Mouse (Mus musculus) right cerebral cortex, postnatal 36 days (tissue): Measurements from ENCODE around the gene Egfr.

Experiments
- DNase-seq, 2 experiments: peaks; one replicate each; pipeline ENCODE4 v3.0.0; 2022; ENCODE audit warnings: low spot score in 2 of 2, mixed read lengths in 1 of 2

The Egfr gene

DNA sequence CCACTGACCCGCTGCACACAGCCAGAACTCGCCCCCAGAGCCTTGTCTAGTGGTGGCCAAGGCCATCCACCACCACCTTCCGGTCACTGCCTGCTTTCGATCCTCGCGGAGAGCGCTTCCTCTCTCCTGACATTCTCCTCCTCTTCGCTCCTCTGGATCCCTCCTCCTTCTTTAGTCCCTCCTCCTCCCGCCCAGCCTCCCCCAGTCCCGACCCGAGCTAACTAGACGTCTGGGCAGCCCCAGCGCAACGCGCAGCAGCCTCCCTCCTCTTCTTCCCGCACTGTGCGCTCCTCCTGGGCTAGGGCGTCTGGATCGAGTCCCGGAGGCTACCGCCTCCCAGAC, at the start of gene Egfr:
Gene Egfr (plus strand): TSS at position 197 of the 342 bp plus-strand sequence.
- peak in 1 of 2 experiments; percentile 13 for DNase-seq

GRCm38 (mm10) chr11:16703221-16703620, 48.8 kb upstream of the Egfr start:
- DNase-seq = no peak

- no peak for DNase-seq
Observed at GRCm38 (mm10) chr11:16735083-16735644, 16.8 kb upstream of the Egfr start.

GRCm38 (mm10) chr11:16737323-16737722, 14.7 kb upstream of the Egfr start:
- no peak for DNase-seq

DNA sequence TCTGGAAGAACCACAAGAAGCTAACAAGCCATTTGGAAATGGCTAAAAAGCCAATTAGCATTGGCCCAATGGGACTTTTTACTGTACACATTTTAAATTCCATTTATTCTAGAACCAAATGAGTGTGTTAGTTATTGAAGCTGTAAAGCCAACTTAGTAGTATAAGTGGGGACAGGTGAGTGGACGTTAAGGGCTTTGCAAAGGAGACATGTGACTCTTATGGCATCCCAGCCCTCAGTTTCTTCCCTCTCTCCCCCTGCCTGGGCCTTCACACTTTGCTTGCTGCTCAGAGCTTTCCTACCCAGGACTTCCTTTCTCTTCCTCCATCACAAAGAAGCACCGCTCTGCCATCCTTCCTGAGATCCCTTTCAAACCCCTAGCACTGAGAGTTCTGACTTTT, 13.3 kb upstream of the Egfr start:
- DNase-seq = no peak

GRCm38 (mm10) chr11:16739155-16739554, 12.8 kb upstream of the Egfr start:
- no peak for DNase-seq

DNA sequence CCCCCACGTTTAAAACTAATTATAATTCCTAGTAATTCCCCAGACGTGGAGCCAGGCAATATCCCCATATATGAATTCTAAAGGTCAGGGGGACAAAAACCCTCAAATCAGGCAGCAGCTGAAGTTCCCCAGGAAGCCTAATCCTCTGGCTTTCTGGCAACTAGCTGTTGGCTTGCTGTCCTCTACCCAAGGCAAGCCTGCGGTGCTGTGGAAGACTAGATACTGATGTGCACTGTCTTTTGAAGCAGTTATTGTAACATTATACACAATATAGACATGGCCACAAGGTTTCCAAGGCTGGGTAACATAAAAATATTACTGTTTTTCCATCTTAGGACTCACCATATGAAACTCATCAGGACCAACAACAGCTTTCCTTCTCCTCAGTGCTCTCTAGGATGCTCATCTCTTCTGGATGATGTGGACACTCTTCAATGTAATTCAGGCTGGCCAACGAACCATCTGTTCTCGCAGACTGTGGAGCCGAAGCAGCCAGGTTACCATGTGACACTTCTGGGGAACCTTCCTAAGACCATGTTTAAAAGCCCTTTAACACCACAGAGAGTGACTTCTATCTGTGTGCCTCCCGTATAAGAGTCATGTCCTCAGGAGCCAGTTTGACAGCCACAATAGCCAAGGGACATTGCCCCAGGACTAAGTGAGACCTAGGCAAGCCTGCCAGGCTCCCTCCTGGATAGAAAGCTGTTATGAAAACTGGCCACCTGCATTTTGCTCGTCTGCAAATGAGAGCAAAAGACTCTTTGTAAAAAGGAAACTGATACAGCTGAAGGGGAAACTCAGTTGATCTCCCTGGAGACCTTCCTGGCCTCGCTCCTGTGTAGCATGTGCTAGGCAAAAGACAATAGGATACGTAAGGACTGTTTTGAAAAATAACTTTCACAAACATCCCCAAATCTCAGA, 11.1 kb upstream of the Egfr start:
- DNase-seq = no peak

GRCm38 (mm10) chr11:16742251-16742650, 9.8 kb upstream of the Egfr start:
- no peak for DNase-seq

- DNase-seq = no peak
Observed at GRCm38 (mm10) chr11:16742821-16743220, 9.2 kb upstream of the Egfr start.

DNA sequence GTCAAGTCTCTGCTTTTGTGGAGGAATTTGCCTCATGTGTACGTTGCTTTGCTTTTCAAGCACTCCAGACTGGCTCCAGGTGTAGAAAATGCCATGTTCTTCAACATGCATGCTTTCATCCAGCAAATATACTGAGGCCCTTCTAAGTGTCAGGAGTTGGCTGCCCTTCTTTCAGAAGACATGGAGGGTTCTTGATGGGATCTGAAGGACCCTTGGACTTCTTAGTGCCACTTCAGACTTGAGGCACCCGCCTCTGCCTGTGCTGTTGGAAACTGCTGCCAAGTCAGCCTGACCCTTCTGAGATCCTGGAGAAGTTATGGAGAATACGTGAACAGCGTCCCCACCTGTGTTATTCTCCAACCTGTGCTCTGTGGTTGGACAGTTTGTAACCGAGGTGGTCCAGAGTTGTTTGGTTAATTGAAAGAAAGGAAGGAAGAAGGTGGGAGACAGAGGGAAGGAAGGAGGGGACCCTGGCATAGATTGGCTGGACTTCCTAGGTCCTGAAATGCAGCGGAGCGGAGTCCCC, 483 bp upstream of the Egfr start:
- DNase-seq = no peak

GRCm38 (mm10) chr11:16752349-16753153, 548 bp downstream of the Egfr start:
- DNase-seq = no peak

DNA sequence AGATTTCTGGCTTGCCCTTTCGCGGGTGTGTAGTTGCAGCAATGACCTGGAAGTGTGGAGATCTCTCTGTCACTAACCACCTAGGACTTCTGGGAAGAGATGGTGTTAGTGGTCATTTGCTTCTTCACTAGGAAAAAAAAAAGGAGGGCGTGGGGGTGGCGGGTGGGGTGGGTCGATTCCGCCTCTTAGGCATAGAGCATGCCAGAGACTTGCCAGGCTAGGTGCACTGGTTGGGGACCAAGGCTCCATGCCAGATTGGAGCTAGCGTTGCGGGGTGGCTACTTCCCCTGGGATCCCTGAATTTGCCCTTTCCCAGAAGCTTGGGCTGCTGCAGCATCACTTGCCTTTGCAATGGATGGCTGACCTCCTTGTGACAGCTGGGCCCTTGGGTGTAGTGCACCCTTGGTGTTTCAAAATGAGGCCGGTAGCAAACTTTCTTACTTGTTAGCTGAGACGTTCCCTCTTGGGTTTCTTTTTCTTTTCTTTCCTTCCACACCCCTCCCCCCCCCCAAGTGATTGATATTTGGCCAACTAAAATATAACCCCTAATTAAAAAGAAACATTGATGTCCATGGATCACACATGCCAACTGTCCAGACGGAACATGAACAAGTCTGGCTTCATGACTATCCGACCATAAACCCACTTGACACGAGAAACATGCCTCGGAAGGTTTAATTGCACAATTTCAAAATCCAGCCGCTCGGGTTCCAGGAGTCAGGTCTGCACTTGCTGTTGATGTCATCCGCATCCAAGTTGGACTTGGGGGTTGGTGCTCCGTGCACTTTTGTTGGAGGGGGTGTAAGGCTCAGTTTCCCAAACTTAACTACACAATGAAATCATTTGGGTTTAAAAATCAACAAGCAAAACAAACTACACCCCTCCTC, 1.4 kb downstream of the Egfr start:
- no peak for DNase-seq

- no peak for DNase-seq
Observed at GRCm38 (mm10) chr11:16759930-16760329, 7.9 kb downstream of the Egfr start.

DNA sequence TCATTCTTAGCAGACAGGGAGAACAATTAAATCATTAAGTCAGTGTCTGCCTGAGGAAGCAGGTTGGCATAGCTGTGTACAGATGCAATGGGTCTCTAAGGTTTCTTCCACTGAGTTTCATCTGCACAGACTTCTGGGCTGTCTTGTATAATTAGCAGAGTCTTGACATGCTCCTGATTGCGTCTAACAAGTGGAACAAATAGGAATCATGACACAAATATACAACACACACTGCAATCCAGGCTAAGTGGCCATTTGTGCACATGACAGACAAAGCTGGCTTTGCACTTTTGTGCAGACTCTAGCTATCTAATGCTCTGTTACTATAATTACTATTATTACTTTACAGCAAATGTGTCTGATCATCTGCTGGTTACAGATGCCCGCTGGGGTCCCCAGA, 9.2 kb downstream of the Egfr start:
- no peak for DNase-seq

- no peak for DNase-seq
Observed at GRCm38 (mm10) chr11:16766038-16766815, 14.2 kb downstream of the Egfr start.

DNA sequence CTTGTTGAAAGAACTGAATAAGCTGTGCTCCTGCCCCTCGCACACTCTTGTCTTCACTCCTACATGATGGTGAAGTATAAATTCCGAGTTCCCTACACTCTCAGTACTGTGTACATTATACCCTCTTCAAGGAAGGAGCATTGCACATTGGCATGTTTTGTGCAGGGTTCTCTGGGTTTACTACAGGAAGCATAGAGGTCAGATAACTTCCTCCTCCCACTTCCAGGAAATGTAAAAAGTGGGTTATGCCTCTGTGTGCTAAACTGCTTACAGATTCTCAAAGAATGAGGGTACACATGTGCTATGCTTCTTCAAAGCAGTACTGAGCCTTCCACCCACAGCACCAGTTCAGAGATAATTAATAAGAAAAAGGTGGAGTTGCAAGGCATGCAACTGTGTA, 16.0 kb downstream of the Egfr start:
- no peak for DNase-seq

DNA sequence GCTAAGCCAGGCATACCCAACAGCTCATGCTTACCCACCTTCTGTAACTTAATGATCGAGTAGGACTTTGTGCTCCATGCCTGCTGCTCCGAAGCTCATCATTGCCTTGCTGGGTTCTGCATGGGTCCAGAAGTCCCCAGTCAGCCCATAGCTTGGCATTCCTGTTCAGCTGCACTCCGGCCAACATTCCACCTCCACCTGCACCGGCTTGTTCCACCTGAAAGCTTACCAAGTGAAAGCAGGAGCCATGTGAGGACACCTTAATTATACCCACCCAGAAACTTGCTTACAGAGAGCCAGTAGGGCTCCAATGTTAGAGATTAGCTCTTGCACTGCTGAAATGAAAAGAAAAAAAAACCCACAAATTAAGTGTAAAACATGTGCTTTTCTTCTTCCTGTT, 17.3 kb downstream of the Egfr start:
- no peak for DNase-seq

- DNase-seq = no peak
Observed at GRCm38 (mm10) chr11:16769709-16770303, 17.8 kb downstream of the Egfr start.

GRCm38 (mm10) chr11:16770966-16771365, 19.0 kb downstream of the Egfr start:
- DNase-seq = no peak

DNA sequence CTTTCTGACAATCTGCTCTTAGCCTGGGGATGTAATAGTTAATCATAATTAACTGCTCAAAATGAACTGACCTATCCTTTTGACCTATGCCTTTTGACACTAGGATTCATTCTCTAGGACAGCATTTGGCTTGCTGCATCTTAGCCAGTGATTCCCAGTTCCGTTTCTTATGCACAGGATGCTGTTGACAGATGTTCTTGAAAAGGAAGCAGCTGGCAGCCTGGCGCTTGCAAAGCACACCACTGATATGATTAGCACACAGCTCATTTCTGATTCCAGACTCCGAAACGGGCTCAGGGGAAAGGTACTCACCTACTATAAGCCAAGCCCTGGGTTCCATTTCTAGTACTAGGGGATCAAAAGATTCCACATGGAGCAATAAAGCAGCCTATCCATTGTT, 20.7 kb downstream of the Egfr start:
- no peak for DNase-seq
